Mouse (Mus musculus): ENCODE data around the gene Xrcc3. TPM values are rescaled to one million over a fixed set of nuclear protein-coding genes. Genes with fewer than 3 reads are reported as not detected.

Gene Xrcc3
- total RNA-seq, 2 experiments from 2014 or later = 1.6 to 2.0 TPM

DNA sequence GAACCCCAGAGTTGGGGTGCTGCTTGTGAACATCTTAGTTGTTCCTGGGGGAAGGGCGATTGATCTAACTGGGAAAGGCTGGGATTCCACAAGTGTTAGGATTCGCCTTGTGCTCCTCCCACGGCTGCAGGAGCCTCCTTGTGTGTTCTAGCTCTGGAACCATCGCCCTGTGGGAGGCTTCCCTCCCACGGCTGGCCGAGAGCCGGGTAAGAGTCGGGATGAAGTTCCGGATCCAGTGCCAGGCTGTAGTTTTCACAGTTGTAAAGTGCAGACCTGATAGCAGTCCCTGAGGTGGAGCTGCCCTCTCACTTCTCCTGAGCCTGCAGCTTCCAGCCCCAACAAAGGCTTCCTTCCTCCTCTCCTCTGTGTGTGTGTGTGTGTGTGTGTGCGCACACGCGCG lies 2.9 kb upstream of the Xrcc3 start:
- DNase-seq = no peak

DNA sequence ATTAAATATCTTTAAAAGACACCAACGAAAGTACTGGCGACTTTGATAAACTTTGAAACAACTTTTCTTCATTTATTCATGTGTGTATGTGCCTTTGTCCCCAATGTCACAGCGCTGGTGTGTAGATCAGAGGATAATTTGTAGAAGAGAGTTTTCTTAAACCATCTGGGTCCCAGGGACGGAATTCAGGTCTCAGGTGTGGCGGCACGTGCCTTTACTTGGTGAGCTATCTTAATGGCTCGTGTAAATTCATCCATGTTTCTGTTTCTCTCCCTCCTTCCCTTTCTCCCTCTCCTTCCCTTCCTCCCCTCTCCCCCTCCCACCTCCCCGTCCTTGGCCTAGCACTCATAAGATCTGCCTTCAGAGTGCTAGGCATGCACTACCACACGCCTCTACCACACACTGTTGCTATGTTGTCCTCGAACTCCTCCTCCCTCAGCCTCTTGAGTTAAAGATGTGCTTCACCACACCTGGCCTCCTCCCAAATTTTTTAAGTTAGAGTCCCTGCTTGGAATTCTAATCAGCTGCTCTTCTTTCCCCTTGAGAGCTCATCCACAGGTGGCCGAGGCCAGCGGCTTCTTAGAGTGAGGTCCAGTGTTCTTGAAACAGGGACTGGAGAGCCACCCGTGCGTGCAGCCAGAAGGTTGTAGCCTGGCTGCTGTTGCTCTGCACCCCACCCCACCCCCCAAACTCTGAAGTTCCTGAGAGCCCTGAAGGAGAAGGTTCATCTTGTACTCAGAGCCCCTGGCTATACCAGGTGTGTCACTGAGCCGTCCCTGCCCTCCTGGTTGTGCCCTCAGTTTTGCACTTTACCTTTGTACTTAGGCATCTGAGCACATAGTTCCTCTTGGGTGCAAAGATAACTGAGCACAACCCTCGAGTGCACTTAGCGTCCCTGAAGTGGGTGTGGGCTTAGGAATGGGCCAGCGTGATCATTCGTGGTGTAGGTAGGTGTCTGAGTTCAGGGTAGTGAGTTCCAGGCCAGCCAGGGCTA lies 1.4 kb upstream of the Xrcc3 start:
- no peak for DNase-seq

DNA sequence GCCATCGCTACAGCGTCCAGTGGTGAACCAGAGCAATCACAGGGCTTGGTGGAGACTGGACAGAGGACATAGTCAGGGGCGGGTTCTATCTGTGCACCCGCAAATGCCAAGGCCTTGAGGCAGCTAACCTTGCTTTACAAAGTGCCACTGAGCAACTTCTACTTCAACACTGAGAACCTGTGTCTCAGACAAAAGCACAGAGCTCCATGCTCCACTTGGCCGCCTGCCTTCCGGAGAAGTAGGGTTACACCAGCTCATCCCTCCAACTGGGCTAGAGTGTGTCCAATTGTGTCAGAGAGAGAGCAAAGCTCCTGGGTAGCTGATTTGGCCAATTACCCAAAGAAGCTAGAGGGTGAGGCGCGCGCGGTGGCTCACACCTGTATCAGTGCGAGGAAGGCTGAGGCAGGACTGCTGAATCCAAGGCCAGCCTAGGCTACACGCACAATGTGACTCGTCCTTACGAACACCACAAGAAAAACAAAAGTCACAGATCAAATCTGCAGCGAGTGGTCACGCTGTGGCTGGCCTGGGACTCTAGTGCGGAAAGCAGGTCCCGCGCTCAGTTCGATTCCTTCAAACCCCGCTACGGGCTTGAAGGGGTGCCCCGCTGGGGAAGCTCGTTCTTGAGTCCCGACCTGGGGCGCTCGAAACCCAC lies 435 bp downstream of the Xrcc3 start:
- DNase-seq = peak; percentile 49

DNA sequence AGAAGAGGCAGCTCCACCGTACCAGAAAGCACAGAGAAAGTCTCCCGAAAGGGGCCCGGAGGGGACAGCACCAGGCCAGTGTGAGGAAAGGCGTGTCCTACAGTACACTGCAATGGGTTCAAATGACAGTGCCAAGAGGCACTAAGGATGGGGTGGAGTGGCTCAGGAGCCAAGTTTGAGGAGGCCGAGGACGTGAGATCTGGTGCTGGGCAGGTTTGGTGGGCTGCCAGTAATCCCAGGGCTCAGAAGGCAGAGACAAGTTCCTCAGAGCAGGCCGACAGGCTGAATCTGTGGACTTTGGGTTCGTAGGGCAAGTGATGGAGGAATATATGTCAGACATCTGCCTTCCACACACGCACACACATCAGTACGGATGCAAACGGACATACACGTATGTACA lies 1.1 kb downstream of the Xrcc3 start:
- DNase-seq = no peak

DNA sequence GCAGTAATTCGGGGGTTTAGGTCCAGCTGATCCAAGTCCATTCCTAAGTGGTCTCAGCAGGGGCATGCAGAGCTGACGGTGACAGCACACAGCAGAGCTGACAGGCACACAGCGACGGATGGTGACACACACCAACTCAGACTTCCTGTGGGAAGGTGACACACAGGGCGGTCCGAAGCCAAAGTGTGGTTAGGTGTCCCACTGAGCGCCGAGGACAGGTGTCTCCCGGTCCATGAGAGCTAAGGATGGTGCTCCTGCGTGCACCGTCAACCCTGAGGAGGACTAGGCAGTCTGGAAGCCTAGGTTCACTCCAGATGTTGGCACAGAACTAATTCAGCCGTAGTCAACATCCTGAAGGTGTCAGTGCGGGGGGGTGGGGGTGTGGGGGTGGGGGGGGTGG lies 1.6 kb downstream of the Xrcc3 start:
- no peak for DNase-seq

DNA sequence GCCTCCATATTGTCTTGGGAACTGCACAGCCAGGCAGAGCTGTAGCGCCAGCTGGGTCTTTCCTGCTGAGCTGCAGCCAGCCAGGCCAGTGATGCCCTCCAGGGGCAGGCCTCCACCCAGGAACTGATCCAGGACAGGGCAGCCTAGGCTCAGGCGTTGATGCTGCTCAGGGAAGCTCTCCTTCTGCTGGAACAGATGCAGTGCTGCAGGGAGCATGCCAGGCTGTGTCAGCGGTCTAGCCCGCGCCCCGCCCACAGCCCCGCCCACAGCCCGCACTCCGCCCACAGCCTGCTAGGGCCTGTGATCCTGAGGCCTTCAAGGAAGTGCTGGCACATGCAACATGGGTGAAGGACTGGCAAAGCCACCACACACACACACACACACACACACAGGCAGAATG lies 3.9 kb downstream of the Xrcc3 start:
- peak; percentile 88 for DNase-seq

DNA sequence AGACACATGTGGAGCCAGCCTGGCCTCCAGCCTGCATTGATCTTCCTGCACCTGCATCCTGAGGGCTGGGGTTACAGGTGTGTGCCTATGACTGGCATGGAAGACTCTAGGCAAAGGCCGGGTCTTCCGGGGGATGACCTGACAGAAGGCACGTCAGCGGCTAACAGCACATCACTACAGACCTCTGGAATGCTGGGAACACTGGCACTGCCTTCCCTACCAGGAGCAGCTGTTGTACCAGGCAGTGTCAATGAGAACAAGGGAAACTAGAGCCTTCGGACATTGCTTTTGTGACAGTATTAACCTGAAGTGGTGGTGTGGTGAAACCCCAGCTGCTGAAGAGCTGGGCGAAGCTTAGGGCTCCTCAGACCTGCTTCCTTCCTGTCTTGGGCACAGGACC lies 4.9 kb downstream of the Xrcc3 start:
- no peak for DNase-seq

DNA sequence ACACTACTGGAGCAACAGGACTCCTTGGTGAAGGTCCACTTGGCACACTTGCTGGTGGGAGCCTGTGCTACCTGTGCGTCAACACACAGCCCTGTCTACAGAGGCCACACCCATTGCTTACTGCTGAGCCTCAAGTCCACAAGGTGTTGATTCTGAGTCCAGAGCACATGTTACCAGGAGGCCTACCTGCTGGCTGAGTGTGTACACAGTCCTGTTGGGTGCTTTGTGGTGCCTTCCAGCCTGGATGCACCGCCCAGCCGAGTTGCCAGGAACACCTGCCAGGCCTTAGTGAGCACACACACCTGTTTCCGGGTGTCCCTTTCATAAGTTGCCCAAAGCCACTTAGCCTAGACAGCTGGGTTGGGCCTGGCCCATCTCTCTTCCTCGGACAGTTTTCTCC lies 10.1 kb downstream of the Xrcc3 start:
- no peak for DNase-seq

DNA sequence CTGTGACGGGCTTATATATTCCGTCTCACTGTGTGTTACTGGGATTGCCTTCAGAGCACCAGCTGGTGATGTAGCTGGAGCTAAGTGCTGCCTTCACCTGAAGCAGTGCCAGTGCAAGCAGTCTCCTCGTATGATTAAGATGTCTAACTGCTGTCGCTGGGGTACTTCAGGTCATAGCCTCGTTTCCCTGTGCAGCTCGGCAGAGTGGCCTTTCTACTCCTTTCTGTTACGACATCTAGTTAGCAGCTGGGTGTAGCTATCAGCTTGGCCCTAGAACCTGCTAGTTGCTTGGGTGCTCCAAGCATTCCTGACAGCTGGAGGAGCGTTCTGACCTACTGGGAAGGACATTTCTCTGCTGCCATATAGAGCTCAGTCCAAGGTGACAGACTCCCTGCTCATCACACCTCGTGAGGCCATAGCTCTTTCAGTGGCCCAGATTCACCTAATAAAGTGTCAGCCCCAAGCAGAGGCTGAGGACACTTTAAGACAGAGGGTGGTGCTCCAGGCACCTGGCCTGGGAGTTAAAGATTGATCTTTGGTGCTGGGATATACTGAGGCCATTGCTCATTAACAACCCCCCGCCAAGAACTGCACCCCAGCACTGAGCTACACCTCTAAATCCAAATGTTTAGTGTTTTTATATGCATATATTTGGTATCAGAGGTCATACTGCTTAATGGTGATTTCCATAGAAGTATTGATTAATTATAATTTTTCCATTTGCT lies 13.1 kb downstream of the Xrcc3 start:
- no peak for DNase-seq

DNA sequence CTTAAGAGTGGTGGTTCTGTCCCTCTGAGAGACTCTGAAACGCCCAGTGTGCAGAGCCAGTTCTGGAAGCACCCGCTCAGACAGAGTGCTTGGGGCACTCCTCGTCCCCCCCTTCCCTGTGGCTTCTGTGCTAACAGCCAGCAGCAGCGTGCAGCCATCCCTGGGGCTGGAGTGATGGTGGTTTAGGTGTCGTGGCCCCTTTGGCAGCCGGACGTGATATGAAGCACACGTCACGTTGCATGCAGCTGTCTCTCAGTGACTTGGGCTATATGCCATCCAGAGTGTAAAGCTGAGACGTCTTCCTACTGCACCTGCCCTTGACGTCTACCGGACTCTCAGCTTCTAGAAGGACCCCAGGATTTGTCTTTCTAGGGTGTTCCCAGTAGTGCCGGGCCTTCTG lies 15.2 kb downstream of the Xrcc3 start:
- DNase-seq = no peak

DNA sequence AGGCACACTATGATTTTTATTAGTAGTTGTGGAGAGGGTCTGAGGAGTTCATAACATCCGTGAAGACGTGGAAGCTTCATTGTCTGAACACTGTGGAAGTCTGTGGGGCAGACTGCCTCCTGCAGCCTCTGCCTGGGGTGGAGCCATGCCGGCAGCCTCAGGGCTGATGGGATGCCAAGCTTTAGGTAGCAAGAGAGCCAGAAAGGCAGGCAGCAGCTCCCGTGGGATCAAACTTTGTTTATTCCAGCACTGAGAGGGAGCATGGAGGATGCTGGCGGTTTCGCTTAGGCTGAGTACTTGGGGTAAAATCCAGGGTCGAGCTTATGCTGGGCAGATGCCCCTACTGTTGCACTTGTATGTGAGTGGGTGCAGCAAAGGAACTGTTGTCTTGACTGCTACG lies 16.4 kb downstream of the Xrcc3 start:
- no peak for DNase-seq

DNA sequence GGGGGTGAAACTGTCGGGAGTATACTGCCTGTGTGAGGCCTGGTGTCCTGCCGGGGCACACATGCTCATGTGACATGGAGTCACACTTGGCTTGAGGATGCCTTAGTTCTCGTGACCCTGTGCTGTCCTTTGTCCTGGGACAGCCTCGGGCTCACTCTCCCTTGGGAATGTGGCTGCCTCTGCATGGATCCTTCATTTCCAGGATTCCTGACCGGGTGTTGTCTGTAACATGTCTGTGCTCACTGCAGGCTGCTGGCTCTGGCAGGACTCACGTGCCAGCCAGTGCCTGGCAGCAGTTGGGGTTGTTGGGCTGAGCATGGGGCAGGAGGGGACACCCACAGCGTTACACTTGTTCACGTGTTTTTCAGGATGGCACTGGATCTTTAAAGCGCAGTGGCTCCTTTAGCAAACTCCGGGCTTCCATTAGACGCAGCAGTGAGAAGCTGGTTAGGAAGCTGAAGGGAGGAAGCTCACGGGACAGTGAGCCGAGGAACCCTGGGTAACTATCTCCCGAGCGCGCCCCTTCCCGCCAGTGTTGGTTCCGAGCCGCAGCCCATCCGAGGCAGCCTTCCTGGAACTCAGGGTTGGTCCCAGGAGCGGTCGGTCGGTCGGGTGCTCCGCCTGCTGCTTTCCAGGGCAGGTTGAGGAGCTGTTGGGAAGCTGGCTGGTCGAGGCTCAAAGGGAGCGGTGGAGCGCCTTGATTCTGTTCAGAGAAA lies 18.3 kb downstream of the Xrcc3 start:
- DNase-seq = no peak

DNA sequence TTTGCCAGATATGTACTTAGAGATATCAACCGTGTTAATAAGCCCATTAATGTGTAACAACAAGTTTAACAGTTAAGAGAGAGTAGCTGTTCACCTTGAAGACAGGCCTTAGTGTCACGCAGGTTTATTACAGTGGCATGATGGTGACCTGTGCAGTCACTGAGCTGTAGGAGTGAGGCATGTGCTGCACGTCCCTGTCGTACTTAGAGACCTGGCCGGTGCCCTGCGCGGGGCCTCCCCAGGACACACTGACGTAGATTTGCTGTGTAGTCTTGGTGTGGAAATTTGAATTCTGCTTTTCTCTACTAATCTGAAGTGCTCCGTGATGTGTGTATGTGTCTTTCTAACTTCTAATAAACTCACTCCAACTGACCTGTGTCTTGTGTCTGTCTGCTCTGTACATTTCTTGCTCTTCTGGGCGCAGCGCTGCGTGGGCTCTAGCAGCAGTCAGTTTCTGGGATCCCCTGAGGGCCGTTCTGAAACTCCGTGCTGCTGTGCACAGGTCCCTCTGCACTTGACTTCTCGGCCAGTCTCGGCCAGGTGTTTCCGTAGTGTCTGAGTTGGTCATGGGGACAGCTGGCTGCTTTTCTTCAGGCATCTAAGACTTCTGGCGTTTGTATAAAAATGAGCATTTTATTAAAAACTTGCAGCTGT lies 19.0 kb downstream of the Xrcc3 start:
- DNase-seq = no peak

DNA sequence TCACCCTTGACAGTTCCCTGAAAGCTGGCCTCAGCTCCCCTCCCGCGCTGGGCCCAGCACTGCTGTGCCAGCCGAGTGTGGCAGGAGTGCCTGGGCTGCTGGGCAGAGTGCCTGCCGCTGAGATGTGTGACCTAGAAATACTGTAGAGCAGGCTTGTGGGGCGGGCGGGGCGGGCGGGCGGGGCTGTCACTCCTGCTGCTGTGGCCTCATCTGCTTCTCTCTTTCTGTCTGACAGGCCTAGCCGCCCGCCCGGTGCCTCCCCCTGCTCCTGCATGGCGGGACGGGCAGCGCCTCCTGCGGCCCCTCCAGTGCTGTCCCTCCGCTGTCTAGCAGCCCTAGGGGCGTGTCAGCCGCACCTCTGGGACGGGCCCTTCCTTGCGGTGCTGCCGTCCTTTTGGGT lies 19.6 kb downstream of the Xrcc3 start:
- DNase-seq = peak; percentile 76

DNA sequence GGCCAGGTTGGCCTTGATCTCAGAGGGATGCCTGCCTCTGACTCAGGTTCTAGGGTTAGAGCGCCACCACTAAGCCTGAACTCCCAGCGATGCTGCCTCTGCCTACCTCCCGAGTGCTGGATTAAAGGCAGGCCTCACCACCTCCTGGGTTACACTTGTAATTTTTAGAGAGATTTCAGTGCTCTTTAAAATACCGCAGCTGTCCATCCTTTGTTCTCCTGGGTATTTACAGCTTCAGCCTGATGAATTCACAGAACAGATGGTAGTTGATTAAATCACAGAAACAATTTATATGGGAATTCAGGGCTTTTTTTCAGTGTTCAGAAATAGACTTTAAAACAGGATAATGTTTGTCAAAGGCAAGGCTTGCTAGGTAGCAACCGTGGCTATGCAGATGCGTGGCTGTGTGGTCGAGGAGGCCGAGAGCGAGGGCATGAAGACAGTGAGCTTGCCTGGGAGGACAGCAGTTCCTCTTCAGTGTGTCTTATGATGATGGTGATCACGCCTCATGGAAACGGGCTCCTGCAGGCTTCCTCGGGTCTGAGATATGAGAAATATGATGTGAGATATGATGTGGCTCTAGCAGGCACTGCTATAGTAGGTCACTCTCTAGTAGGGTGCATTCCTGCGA lies 22.1 kb downstream of the Xrcc3 start:
- no peak for DNase-seq

DNA sequence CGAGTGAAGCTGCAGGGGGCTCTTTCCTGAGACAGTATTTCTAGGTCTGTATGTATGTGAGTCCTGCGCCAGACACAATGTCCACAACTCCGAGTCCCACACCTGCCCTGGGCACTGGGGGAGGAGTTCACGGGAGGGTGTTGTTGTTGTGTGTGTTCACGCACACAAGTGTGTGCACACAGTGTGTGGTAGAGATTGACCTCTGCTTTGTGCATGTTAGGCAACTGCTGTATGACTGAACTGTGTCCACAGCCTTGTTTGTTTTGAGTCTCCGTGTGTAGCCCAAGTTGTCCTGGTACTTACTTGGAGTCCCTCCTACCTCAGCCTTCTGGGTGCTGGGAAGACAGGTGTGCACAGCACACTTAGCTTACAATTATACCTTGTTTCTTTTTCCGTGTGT lies 23.0 kb downstream of the Xrcc3 start:
- DNase-seq = no peak

DNA sequence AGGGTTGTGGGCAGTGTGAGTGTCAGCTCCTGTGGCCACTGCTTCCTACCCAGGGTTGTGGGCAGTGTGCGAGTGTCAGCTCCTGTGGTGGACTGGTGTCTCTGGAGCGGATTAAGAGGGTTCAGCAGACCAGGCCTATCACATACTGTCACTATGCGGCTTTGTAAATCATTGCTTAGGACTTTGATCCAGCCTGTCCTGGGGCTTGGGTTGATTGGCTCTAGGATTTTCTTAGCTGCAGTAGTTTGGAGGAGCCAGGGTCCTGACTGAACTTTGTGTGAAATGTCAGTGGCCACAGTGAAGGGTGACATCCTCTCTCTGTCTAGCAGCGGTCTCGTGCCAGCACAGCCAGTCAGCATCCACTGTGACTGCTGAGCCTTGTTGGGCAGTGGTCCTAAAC lies 23.6 kb downstream of the Xrcc3 start:
- no peak for DNase-seq

DNA sequence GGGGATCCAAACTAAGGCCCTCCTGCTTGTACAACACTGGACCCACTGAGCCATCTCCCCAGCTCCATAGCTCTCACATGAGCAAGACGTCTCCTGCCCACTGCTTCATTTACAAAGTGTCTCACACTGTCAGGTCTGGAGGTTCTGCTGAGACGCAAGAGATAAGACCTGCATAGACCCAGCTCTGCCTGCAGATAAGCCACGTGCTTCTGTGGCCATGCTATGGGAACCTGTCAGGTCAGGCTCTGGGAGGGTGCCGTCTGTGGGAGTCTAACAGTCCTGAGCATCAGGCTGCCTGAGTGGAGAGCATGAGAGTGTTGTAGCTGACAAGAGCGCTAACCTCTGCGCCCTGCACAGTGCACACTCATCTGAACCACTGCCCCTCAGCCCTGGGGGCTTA lies 26.7 kb downstream of the Xrcc3 start:
- DNase-seq = no peak

DNA sequence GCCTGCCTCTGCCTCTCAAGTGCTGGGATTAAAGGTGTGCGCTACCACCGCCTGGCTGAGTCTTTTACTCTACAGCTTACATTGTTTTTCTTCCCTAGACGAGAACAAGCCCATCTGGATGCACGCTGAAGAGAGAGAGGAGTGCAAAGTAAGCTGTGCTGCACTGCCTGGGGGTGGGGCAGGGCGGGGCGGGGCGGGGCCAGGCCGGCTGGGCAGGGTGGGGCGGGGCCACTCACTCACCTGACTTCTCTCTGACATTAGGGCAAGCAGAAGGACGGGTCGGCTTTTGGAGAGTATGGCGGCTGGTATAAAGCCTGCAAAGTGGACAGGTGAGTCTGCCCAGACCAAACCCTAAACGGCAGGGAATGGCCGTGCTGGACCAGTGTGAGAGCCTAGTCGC lies 28.5 kb downstream of the Xrcc3 start:
- DNase-seq = no peak

DNA sequence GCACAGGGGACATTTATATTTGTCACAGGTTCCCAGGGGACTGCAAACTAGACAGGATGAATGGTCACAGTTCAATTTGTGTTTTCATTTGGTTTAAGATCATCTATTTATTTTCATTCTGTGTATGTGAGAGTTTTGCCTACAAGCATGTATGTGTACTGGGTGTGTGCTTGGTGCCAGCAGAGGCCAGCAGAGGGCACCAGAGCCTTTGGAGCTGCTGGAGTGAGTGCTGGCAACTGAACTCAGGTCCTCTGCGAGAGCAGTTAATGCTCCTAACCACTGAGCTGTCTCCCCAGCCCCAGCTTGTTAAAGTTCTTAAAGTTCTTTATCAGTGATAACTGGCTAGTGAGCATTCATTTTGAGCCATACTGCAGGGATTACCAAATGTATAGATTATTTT lies 34.1 kb downstream of the Xrcc3 start:
- no peak for DNase-seq

DNA sequence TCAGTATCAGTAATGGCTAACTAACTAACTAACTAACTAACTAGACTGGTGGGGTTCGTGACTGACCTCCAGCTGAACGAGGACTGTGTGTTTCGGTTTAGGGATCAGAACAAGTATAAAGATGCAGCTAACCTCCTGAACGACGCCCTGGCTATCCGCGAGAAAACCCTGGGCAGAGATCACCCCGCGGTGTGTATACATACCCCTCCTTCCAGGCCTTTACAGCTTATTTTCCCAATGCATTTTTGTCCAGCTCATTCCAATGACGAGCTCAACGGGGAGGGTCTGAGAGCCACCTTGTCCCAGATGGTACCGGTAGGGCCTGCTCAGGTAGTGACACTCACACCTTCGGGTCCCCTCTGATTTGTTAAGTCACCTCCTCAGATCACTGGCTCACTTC lies 35.8 kb downstream of the Xrcc3 start:
- DNase-seq = no peak
